Mouse (Mus musculus) intestine, postnatal 0 days (tissue): Measurements from ENCODE around the gene Ogfrl1. TPM values are rescaled to one million over a fixed set of nuclear protein-coding genes. Genes with fewer than 3 reads are reported as not detected.

Experiments used
- ATAC-seq: fragments of 200-750 bp; cut with Nextera tagmentation; 2 replicates; pipeline ENCODE4 v1.8.0; 2017; ENCODE audit warnings: mild to moderate bottlenecking, moderate TSS enrichment, moderate library complexity
- H3K27ac ChIP-seq: fragments of 300-500 bp; sonication (generic); 2 replicates; pipeline ENCODE4 v1.5.1; 2014; ENCODE audit warnings: mild to moderate bottlenecking, low read depth, low read length, moderate library complexity
- H3K27me3 ChIP-seq: fragments of 300-500 bp; sonication (generic); replicated peaks from 2 replicates; pipeline ENCODE4 v1.6.1; 2014; ENCODE audit warnings: low read length, mixed read lengths; ENCODE audit not compliant: control insufficient read depth, insufficient read depth
- H3K36me3 ChIP-seq: fragments of 300-500 bp; sonication (generic); 2 replicates; pipeline ENCODE4 v1.6.1; 2014; ENCODE audit warnings: mild to moderate bottlenecking, moderate library complexity; ENCODE audit not compliant: control insufficient read depth, insufficient read depth
- H3K4me1 ChIP-seq: fragments of 300-500 bp; sonication (generic); replicated peaks from 2 replicates; pipeline ENCODE4 v1.6.1; 2014; ENCODE audit warnings: antibody characterized with exemption, low read length, mixed read lengths; ENCODE audit not compliant: control insufficient read depth, insufficient read depth
- H3K4me2 ChIP-seq: fragments of 300-500 bp; sonication (generic); replicated peaks from 2 replicates; pipeline ENCODE4 v1.6.1; 2014; ENCODE audit warnings: low read depth, mild to moderate bottlenecking, moderate library complexity
- H3K4me3 ChIP-seq: fragments of 300-500 bp; sonication (generic); 2 replicates; pipeline ENCODE4 v1.5.1; 2014; ENCODE audit warnings: low read depth, low read length
- H3K9ac ChIP-seq: fragments of 300-500 bp; sonication (generic); 2 replicates; pipeline ENCODE4 v1.6.1; 2014; ENCODE audit warnings: mild to moderate bottlenecking, low read depth, low read length
- H3K9me3 ChIP-seq: fragments of 300-500 bp; sonication (generic); 2 replicates; pipeline ENCODE4 v1.6.1; 2016; ENCODE audit warnings: mixed run types; ENCODE audit not compliant: control insufficient read depth
- CTCF ChIP-seq: sonication (generic); IDR thresholded peaks from 2 replicates; pipeline ENCODE4 v1.5.1; 2016; ENCODE audit warnings: low read depth, mild to moderate bottlenecking, control low read depth, antibody characterized with exemption, moderate library complexity
- WGBS: fragments of 180-500 bp; shearing (Covaris S2); extraction: QIAGEN DNeasy Blood & Tissue Kit; methylation state at CpG from one replicate; pipeline ENCODE4 v1.1.7; 2014; 5-methylcytosine and 5-hydroxymethylcytosine counted together
- polyA plus RNA-seq: library from polyadenylated mRNA; unstranded; fragments of >200 nt; fragmentation: Nextera tagmentation; extraction: Ambion mirVana; gene quantifications from 2 replicates; pipeline ENCODE4 v1.2.1, GENCODE M21; 2015

Ogfrl1 gene
- polyA plus RNA-seq, 1 experiment from 2014 or later = 4.4 TPM

DNA sequence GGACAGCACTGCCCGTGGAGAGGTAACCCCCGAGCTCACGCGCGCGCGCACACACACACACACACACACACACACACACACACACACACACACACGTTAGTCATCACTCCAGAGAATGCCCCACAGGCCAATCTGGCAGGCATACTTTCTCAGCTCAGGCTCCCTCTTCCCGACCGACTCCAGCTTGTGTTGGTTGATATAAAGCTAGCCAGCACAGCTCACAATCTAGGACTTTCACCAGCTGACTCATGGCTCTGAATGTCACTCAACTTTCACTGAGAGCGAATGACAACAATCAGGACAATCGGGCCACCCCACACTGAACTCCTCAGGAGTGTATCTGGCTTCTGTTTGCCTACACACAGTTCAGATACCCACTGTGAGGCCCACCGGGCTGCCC is 20.0 kb downstream of the Ogfrl1 start:
- TF ChIP-seq CTCF = no peak
- Histone ChIP-seq H3K4me1 (no peaks in the 10 kb centered on the region), H3K4me2 (no peak overlapping the region), H3K27me3 (peaks cover 14% of the 10 kb centered on the region), H3K36me3 (no peaks in the 10 kb centered on the region), H3K9ac (no peak overlapping the region), H3K4me3 (no peak overlapping the region), H3K27ac (no peak overlapping the region), H3K9me3 (no peaks in the 10 kb centered on the region)
- no peak for ATAC-seq
- WGBS = 72% methylated on average over 13 of the region's 13 CpGs

DNA sequence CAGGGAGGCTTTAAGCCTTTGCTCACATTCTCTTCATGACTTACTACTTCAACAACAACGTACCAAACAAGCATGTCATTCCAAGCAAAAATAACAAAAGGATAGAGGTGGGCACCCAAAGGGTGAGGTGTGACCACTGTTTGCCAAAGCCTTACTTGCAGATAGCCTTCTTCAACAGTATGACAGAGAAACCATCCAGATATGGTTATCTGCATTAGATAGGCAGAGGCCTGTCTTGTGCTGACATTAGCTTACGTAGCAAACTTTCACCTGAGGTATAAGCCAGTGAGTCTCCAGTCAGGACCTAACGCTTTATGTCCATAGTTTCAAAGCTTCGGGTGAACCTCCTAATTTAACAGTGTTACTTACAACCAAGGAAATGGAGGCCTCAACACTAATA is 23.4 kb downstream of the Ogfrl1 start:
- ATAC-seq = no peak
- Histone ChIP-seq H3K27ac (no peak overlapping the region), H3K9ac (no peak overlapping the region), H3K4me1 (no peaks in the 10 kb centered on the region), H3K27me3 (no peaks in the 10 kb centered on the region), H3K36me3 (no peaks in the 10 kb centered on the region; the same call in 1 of the 2 replicates), H3K9me3 (no peaks in the 10 kb centered on the region), H3K4me2 (no peak overlapping the region), H3K4me3 (no peak overlapping the region)
- 70% methylated on average over 4 of the region's 4 CpGs for WGBS
- no peak for TF ChIP-seq CTCF

DNA sequence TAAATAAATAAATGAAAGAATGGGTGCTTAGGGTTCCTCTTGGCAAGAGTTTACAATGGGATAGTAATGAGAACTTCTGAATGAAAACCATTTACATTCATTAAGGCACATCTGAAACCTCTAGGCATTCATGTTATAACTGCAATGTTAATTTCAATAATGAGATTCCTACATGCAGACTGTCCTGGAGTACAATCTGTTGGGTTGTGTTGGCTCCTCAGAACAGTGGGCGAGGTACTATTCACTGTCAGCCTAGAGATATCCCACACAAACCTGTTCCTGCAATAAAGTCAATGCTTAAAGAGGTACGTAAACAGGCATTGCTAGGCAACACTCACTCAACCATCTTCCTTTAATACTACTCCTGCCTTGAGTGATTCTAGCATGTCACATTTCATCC is 32.0 kb downstream of the Ogfrl1 start:
- Histone ChIP-seq H3K4me1 (no peaks in the 10 kb centered on the region), H3K27ac (no peak overlapping the region), H3K36me3 (no peaks in the 10 kb centered on the region; the same call in 1 of the 2 replicates), H3K4me3 (no peak overlapping the region), H3K27me3 (no peaks in the 10 kb centered on the region), H3K4me2 (no peak overlapping the region), H3K9ac (no peak overlapping the region), H3K9me3 (no peaks in the 10 kb centered on the region)
- no peak for ATAC-seq
- 67% methylated on average over 2 of the region's 2 CpGs for WGBS
- no peak for TF ChIP-seq CTCF

DNA sequence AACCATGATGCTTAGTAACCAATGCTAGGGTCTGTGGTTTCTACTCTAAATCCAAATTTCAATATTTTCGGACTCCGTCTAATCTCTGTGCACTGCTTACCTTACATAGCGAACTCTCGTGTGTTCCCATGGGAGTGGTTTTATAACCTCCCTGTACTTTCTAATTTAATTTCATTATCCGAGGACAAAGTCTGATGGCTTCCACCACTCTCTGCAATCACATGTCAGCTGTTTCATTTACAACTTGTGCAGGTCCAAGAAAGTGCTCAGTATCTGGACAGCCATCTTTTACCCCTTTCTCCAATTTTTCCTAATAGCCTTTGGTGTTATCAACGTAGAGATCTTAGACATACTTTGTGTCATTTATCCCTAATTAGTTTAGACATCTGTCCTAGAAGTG is 44.7 kb downstream of the Ogfrl1 start:
- H3K9me3 ChIP-seq = no peaks in the 10 kb centered on the region
- WGBS = 50% methylated on average over 6 of the region's 6 CpGs
- H3K4me1 ChIP-seq = no peaks in the 10 kb centered on the region
- no peaks in the 10 kb centered on the region for H3K36me3 ChIP-seq
- H3K27ac ChIP-seq = no peak overlapping the region
- TF ChIP-seq CTCF = no peak
- ATAC-seq = no peak
- H3K9ac ChIP-seq = no peak overlapping the region
- no peaks in the 10 kb centered on the region for H3K27me3 ChIP-seq
- H3K4me3 ChIP-seq = no peak overlapping the region
- no peak overlapping the region for H3K4me2 ChIP-seq

DNA sequence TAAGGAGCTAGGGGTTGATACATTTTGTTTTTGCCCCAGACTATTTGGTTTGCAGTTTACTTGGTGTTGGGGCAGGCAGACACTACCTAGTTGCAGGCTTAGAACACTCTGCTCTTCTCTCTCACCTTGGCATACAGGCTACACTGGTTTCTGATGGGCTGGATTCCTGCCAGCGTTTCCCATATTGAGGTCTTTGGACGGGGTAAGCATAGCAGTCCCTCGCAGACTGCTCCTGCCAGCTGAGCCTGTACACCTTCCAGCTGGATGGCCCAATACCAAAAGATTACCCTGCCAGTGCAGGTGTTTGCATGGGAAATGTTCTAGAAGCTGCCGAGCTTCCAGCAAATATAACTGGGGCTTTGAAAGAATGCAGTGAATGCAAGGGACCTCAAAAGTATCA is 45.8 kb downstream of the Ogfrl1 start:
- no peak overlapping the region for H3K9ac ChIP-seq
- no peak overlapping the region for H3K27ac ChIP-seq
- no peaks in the 10 kb centered on the region for H3K9me3 ChIP-seq
- no peaks in the 10 kb centered on the region for H3K36me3 ChIP-seq
- no peak for ATAC-seq
- no peak for TF ChIP-seq CTCF
- WGBS = 69% methylated on average over 4 of the region's 4 CpGs
- H3K4me3 ChIP-seq = no peak overlapping the region
- H3K4me2 ChIP-seq = no peak overlapping the region
- no peaks in the 10 kb centered on the region for H3K4me1 ChIP-seq
- no peaks in the 10 kb centered on the region for H3K27me3 ChIP-seq

DNA sequence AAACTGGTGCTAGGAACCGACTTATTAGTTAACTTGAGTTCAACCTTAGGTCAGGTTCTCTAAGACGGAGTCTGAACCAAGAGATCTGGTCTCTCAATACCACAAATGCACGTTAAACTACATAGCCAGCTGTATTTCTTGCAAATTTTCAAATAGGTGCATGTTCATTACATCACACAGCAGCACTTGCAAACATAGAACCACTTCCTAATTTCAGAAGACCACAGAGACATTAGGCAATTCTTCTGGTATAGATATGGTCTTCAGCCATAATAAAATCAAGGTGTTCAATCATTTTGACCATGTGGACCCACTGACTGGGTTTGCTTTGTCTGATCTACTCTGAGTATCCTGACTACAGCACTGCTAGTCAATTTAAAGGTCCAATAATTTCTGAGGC is 51.9 kb downstream of the Ogfrl1 start:
- no peak for TF ChIP-seq CTCF
- Histone ChIP-seq H3K9me3 (no peaks in the 10 kb centered on the region), H3K4me3 (no peak overlapping the region), H3K9ac (no peak overlapping the region), H3K27me3 (no peaks in the 10 kb centered on the region), H3K4me1 (no peaks in the 10 kb centered on the region), H3K36me3 (no peaks in the 10 kb centered on the region), H3K4me2 (no peak overlapping the region), H3K27ac (no peak overlapping the region)
- ATAC-seq = no peak
- 81% methylated on average over 3 of the region's 3 CpGs for WGBS

DNA sequence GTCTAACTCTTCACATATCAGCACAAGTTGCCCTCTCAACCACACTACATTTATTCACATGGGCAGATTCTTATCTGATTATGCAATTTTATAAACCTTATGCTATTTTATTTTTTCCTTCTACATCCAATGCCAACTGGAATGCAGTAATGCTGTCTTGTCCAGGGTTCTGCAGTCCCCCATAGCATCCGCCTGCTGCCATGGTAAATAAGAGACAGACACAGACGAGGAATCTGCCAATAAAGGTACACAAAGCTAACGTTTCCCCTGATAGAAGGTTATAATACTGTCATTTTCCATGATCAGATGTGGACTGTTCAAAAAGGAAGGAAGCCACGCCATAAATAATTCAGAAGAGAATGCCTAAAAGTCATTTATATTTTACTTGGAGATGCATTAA is 54.7 kb downstream of the Ogfrl1 start:
- TF ChIP-seq CTCF = no peak
- H3K4me2 ChIP-seq = no peak overlapping the region
- no peak overlapping the region for H3K9ac ChIP-seq
- H3K9me3 ChIP-seq = no peaks in the 10 kb centered on the region
- H3K36me3 ChIP-seq = no peaks in the 10 kb centered on the region
- H3K4me1 ChIP-seq = no peaks in the 10 kb centered on the region
- 55% methylated on average over 4 of the region's 4 CpGs for WGBS
- ATAC-seq = no peak
- H3K4me3 ChIP-seq = no peak overlapping the region
- no peak overlapping the region for H3K27ac ChIP-seq
- H3K27me3 ChIP-seq = no peaks in the 10 kb centered on the region
